Mouse (Mus musculus) hindbrain, embryonic 11.5 days (tissue): ENCODE data around the gene Lin52. TPM values are rescaled to one million over a fixed set of nuclear protein-coding genes. Genes with fewer than 3 reads are reported as not detected.

Source experiments
- ATAC-seq: fragments of 200-750 bp; cut with Nextera tagmentation; 2 replicates; pipeline ENCODE4 v1.8.0; 2017; ENCODE audit warnings: mild to moderate bottlenecking, moderate TSS enrichment, moderate library complexity; ENCODE audit not compliant: low FRiP score
- DNase-seq: peaks from one replicate; pipeline ENCODE4 v3.0.0-alpha.2; 2015; ENCODE audit warnings: low spot score
- H3K27ac ChIP-seq: fragments of 300-500 bp; sonication (generic); 2 replicates; pipeline ENCODE4 v1.5.1; 2014; ENCODE audit warnings: mild to moderate bottlenecking, low read depth, low read length
- H3K27me3 ChIP-seq: fragments of 300-500 bp; sonication (generic); 2 replicates; pipeline ENCODE4 v1.6.1; 2014; ENCODE audit warnings: mild to moderate bottlenecking, low read length, moderate library complexity, mixed read lengths; ENCODE audit not compliant: control insufficient read depth, insufficient read depth
- H3K36me3 ChIP-seq: fragments of 300-500 bp; sonication (generic); 2 replicates; pipeline ENCODE4 v1.6.1; 2014; ENCODE audit warnings: mild to moderate bottlenecking, low read length, moderate library complexity, mixed read lengths; ENCODE audit not compliant: control insufficient read depth, insufficient read depth
- H3K4me1 ChIP-seq: fragments of 300-500 bp; sonication (generic); replicated peaks from 2 replicates; pipeline ENCODE4 v1.6.1; 2014; ENCODE audit warnings: low read length, mixed read lengths; ENCODE audit not compliant: control insufficient read depth, insufficient read depth
- H3K4me2 ChIP-seq: fragments of 300-500 bp; sonication (generic); replicated peaks from 2 replicates; pipeline ENCODE4 v1.6.1; 2014; ENCODE audit warnings: mild to moderate bottlenecking, low read depth, low read length
- H3K4me3 ChIP-seq: fragments of 300-500 bp; sonication (generic); 2 replicates; pipeline ENCODE4 v1.5.1; 2014; ENCODE audit warnings: low read depth, low read length
- H3K9ac ChIP-seq: fragments of 300-500 bp; sonication (generic); 2 replicates; pipeline ENCODE4 v1.6.1; 2014; ENCODE audit warnings: low read depth, low read length
- H3K9me3 ChIP-seq: fragments of 300-500 bp; sonication (generic); 2 replicates; pipeline ENCODE4 v1.6.1; 2016; ENCODE audit warnings: low read length; ENCODE audit not compliant: control insufficient read depth
- WGBS: fragments of 180-500 bp; shearing (Covaris S2); extraction: QIAGEN DNeasy Blood & Tissue Kit; methylation state at CpG from one replicate; pipeline ENCODE4 v1.1.7; 2014; 5-methylcytosine and 5-hydroxymethylcytosine counted together
- polyA plus RNA-seq: library from polyadenylated mRNA; unstranded; fragments of >200 nt; fragmentation: Nextera tagmentation; extraction: Ambion mirVana; gene quantifications from 2 replicates; pipeline ENCODE4 v1.2.1, GENCODE M21; 2014

The Lin52 gene
- polyA plus RNA-seq, 1 experiment from 2014 or later: 32.8 TPM

- Histone ChIP-seq H3K9ac (no peak overlapping the region), H3K4me3 (no peak overlapping the region), H3K4me1 (no peaks in the 10 kb centered on the region), H3K27ac (no peak overlapping the region), H3K27me3 (peaks cover 10% of the 10 kb centered on the region; the same call in 1 of the 2 replicates), H3K9me3 (no peaks in the 10 kb centered on the region), H3K36me3 (no peaks in the 10 kb centered on the region), H3K4me2 (no peak overlapping the region)
- DNase-seq (no peak), ATAC-seq (no peak)
- WGBS: 75% methylated on average over 11 of the region's 11 CpGs
Observed at GRCm38 (mm10) chr12:84541391-84541958, 90.3 kb downstream of the Lin52 start.

- Histone ChIP-seq H3K9ac (no peak overlapping the region), H3K4me2 (no peak overlapping the region), H3K27ac (no peak overlapping the region), H3K9me3 (no peaks in the 10 kb centered on the region), H3K4me1 (no peaks in the 10 kb centered on the region), H3K36me3 (no peaks in the 10 kb centered on the region), H3K4me3 (no peak overlapping the region), H3K27me3 (0 out of 2 replicates have a peak, but pooled peaks cover 5% of the 10 kb centered on the region)
- ATAC-seq (peak; percentile 38; the same call in 1 of the 2 replicates), DNase-seq (peak; percentile 91)
- WGBS: 5% methylated on average over 12 of the region's 12 CpGs
Observed at GRCm38 (mm10) chr12:84546028-84546427, 94.8 kb downstream of the Lin52 start.

- Histone ChIP-seq H3K4me2 (no peak overlapping the region), H3K27me3 (0 out of 2 replicates have a peak, but pooled peaks cover 5% of the 10 kb centered on the region), H3K9me3 (no peaks in the 10 kb centered on the region), H3K4me1 (no peaks in the 10 kb centered on the region), H3K36me3 (no peaks in the 10 kb centered on the region), H3K4me3 (no peak overlapping the region), H3K9ac (no peak overlapping the region), H3K27ac (no peak overlapping the region)
- 0 out of 2 replicates have a peak, but pooled peaks have one; percentile 19 for ATAC-seq
- 65% methylated on average over 2 of the region's 2 CpGs for WGBS
- DNase-seq: no peak
Observed at GRCm38 (mm10) chr12:84546577-84547085, 95.4 kb downstream of the Lin52 start.

GRCm38 (mm10) chr12:84548251-84548650 lies 97.0 kb downstream of the Lin52 start:
- Histone ChIP-seq H3K9me3 (no peaks in the 10 kb centered on the region), H3K27me3 (0 out of 2 replicates have a peak, but pooled peaks cover 2% of the 10 kb centered on the region), H3K4me3 (no peak overlapping the region), H3K27ac (no peak overlapping the region), H3K9ac (no peak overlapping the region), H3K4me2 (no peak overlapping the region), H3K36me3 (no peaks in the 10 kb centered on the region), H3K4me1 (no peaks in the 10 kb centered on the region)
- DNase-seq (no peak), ATAC-seq (no peak)
- WGBS: 59% methylated on average over 8 of the region's 8 CpGs

GRCm38 (mm10) chr12:84555218-84555617 lies 104.0 kb downstream of the Lin52 start:
- H3K9me3 ChIP-seq: no peaks in the 10 kb centered on the region
- 66% methylated on average over 8 of the region's 8 CpGs for WGBS
- H3K27me3 ChIP-seq: no peaks in the 10 kb centered on the region
- ATAC-seq: no peak
- H3K4me2 ChIP-seq: no peak overlapping the region
- H3K9ac ChIP-seq: no peak overlapping the region
- no peaks in the 10 kb centered on the region for H3K36me3 ChIP-seq
- DNase-seq: no peak
- H3K4me1 ChIP-seq: no peaks in the 10 kb centered on the region
- H3K4me3 ChIP-seq: no peak overlapping the region
- H3K27ac ChIP-seq: no peak overlapping the region

- Histone ChIP-seq H3K36me3 (no peaks in the 10 kb centered on the region), H3K27ac (no peak overlapping the region), H3K27me3 (peaks cover 5% of the 10 kb centered on the region), H3K4me3 (no peak overlapping the region), H3K9me3 (no peaks in the 10 kb centered on the region), H3K4me1 (no peaks in the 10 kb centered on the region), H3K4me2 (no peak overlapping the region), H3K9ac (no peak overlapping the region)
- WGBS: 45% methylated on average over 4 of the region's 4 CpGs
- no peak for DNase-seq
- no peak for ATAC-seq
Observed at GRCm38 (mm10) chr12:84562558-84562957, 111.3 kb downstream of the Lin52 start.

GRCm38 (mm10) chr12:84567576-84567975 lies 116.4 kb downstream of the Lin52 start:
- Histone ChIP-seq H3K9ac (no peak overlapping the region), H3K36me3 (no peaks in the 10 kb centered on the region), H3K4me2 (no peak overlapping the region), H3K4me3 (no peak overlapping the region), H3K27me3 (peaks cover 55% of the 10 kb centered on the region), H3K27ac (no peak overlapping the region), H3K9me3 (no peaks in the 10 kb centered on the region), H3K4me1 (peaks cover 6% of the 10 kb centered on the region; the same call in 1 of the 2 replicates)
- no peak for DNase-seq
- WGBS: 77% methylated on average over 6 of the region's 6 CpGs
- no peak for ATAC-seq

GRCm38 (mm10) chr12:84569336-84569970 lies 118.2 kb downstream of the Lin52 start, which contains the start of gene Vsx2:
Gene Vsx2 (plus strand): TSS chr12:84569762.
- Histone ChIP-seq H3K9ac (no peak within 1 kb of the TSS), H3K9me3 (no peaks in the 10 kb centered on the region), H3K36me3 (no peaks in the 10 kb centered on the region), H3K4me2 (no peak within 1 kb of the TSS), H3K4me3 (peak within 1 kb of the TSS; percentile 14; the same call in 1 of the 2 replicates), H3K4me1 (peaks cover 6% of the 10 kb centered on the region; the same call in 1 of the 2 replicates), H3K27ac (no peak within 1 kb of the TSS), H3K27me3 (peaks cover 71% of the 10 kb centered on the region)
- no peak for ATAC-seq
- peak; percentile 51 for DNase-seq
- WGBS: 1% methylated on average over 25 of the region's 25 CpGs
